Mouse (Mus musculus) inflammation-experienced regulatory T-cells, adult 6 months (primary cell): ENCODE measurements around the gene Pop5. TPM values are rescaled to one million over a fixed set of nuclear protein-coding genes. Genes with fewer than 3 reads are reported as not detected.

Experiments used
- ATAC-seq: one replicate; pipeline ENCODE4 v1.8.0; 2017
- polyA plus RNA-seq, 3 experiments: library from polyadenylated mRNA; unstranded; fragments of 100-300 nt; shearing (Covaris generic); gene quantifications; one replicate each; pipeline ENCODE4 v1.2.1; 2017

Gene Pop5
- 100 to 1,000 TPM; 116 to 141 (median 122) TPM for polyA plus RNA-seq

DNA sequence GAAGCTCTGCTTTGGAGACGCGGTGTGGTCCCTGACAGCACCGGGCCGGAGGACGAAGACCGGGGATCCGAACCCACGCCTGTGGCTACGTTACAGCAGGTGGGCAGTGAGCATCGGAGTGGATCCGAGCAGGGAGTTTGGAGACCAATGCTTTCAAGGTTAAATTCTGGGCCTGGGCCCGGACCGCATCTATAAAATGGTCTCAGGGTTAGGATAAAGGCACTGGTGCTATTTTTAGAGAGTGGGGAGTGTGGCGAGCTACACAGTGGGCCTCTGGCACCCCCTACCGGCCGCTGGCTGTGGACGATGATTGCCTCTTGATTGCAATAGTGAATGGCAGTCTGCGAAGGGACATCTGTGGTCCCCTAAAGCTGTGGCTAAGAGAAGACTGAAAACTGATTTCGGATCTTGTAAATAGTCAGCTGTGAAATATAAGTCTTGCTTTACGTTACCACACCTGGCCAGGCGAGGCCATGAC lies at the start of gene Pop5:
Gene Pop5, plus strand, starts transcription at position 51 of the 478 bp plus-strand sequence.
- peak; percentile 67 for ATAC-seq

DNA sequence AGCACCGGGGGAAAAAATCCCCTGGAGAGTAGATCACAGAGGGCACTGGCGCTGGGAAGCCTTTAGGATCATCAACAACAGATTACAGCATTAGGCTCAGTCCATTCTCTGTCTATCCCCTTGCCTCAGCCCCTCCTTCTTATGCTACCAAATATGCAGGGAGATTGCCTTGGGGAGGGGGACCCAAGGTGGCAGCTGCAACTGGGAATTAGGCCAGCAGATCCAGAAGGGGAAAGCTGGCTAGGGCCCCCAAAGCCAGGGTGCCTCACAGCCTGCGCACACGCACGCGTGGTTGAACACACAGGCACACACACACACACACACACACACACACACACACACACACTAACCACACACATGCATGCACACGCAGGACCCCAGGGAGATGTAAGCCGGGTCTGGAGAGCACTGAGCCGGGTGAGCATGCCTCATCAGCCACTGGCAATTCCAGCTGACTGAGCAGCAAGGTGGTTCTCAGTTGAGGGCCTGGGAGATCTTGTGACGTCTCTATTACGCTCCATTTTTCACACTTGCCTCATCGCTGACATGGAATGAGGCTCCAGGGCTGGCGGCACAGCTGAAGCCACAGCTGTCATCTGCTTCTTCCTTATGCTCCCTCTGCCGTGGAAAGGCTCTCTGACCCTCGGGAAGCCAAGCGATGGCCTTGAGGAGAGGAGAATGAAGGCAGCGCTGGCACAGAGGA lies 49.1 kb upstream of the Pop5 start:
- no peak for ATAC-seq

DNA sequence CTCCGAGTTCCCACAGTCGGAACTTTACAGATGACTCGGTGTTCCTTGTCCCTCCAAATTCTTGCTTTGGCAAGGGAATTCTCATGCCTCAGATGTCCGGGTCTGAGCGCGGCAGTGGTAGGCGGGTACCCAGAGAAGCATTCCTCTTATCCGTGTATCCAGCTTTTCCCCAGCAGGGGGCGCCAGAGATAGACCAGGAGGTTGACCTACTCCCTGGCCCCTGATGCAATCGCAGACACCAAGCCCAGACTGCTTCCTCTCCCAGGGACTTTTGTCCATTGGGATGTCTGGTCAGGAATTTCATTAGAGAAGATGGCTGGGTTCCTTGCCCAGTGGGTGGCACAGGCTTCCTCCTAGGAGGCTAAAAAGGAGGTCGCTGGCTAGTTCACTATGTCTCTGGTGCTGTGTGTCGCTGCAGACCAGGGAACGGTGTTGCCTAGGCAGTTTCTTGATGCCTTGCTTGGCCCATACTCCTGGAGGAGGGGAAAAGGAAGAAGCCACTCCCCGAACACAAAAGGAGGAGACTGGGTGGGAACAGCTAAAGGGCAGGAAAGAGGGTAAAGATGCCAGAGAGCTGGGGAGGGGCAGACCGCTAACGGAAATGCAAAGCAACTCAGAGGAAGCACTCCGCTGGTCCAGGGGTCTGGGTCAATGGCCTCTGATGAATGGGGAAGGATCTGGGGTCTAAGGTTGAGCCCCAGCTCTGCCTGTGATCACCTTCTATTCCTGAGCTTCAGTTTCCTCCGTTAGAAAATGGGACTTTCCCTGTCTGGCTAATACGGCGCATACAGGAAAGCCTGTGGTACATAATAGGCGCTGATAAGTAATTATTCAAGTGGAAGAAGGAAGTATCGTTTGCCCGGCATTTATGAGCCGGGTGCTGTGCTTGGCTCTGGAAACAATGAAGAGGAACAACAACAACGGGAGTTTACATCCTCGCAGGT lies 48.2 kb upstream of the Pop5 start:
- peak; percentile 85 for ATAC-seq

DNA sequence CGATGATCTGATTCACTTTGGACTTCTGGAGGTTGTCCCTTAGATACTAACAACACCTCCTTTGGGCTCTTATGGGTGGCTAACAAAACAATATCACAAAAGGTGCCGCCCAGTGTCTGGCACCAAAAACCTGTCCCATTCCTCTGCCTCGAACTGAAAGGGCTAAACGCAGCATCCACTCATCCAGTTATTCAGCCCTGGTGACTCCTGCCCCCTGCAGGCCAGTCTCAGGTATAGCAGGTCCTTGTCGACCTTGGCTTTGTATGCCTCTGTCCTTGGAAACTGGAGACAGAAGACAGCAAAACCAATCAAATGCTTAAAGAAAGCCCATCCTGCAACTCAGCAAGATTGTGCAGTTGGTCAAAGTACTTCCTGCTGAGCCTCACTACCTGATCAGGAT lies 46.8 kb upstream of the Pop5 start:
- no peak for ATAC-seq

DNA sequence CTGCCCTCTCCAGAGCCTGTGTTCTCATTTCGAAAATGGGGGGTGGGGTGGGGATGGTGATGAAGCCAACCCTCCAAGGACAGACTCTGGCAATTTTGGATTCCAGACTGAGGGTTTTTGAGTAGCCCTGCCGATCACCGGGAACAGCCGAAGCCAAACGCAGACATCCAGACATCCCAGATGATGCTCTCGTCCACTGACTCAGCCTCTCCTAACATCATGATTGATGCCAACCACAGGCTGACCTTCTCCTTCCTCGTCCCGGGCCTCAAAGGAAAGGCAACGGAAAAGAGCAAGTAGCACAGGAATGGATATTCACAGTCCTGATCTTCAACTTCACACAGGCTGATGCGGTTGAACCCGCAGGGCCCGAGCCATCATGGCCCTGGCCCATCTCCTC lies 45.6 kb upstream of the Pop5 start:
- ATAC-seq = no peak

DNA sequence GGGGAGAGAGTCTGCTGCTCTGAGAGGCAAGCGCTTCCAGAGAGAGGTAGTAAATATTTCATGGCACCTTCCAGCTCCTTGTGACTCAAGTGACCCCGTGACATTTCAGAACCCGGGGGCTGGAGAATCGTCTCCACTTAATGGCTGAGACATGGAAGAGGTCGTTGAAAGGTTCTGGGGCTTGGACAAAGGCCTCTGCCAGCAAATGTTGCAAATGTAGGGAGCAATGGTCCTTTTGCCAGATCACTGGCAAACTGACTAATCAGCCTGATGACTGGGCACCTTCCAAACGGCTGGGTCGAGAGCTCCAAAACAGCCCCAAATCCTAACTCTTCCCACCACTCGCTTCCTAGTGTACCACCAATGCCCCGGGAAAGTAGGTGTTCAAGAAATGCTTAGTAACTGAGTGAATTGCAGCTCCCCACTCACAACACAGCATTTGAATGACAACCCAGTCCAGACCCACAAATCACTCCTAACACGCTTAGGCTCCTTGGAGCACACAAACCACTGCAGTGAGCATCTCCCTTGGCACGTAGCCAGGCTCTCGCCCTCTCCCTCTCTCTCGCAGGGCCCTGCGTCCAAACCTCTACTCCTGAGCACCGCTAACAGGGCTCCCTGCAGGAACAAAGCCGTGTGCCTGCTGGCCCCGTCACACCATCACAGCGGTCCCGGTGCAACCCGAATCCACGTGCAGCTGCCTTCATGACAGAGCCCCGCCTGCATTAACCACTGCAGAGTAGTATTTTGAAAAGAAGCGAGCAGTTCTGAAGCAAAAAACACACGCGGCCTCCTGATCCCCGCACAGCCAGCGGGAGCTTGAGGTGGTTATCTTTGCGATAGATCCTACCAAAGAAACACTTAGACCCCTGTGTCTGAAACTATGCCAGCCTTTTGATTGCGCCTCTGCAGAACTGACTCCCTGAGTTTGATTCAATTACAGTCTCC lies 43.5 kb upstream of the Pop5 start:
- ATAC-seq = no peak

DNA sequence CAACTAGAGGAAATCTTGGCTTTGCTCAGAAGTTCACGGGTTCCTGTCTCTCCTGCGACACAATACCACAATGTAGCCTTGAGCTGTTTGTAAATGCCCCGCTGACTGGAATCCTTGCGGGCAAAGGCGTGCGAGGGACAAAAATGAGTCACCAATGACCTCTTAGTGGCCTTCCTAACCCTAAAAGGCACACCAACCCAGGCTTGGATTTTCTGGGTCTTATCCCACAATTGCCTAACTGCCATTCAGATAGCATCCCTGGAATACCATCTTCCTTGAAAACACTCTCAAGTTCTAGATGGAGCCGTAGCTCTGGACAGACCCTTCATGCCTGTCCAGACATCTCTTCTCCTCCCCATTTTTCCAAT lies 42.8 kb upstream of the Pop5 start:
- ATAC-seq = no peak

DNA sequence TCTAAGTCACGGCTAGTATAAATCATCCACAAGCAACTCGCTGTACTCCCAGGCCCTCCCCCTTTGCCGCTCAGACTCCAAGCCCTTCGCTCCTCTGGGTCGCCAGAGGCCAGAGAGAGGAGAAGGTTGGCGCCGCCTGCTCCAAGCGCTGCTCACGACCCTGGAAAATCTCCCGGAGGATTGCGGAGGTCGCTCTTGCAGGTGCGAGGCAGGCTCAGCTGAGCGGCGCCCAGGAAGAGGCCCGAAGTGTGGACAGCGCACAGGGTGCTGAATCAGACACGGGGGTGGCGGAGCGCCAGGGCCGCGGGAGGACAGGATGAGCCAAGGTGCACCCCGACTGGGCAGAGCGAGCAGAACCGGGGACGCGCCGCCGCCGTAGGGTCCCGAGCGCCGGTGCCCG lies 42.4 kb upstream of the Pop5 start:
- peak; percentile 63 for ATAC-seq

DNA sequence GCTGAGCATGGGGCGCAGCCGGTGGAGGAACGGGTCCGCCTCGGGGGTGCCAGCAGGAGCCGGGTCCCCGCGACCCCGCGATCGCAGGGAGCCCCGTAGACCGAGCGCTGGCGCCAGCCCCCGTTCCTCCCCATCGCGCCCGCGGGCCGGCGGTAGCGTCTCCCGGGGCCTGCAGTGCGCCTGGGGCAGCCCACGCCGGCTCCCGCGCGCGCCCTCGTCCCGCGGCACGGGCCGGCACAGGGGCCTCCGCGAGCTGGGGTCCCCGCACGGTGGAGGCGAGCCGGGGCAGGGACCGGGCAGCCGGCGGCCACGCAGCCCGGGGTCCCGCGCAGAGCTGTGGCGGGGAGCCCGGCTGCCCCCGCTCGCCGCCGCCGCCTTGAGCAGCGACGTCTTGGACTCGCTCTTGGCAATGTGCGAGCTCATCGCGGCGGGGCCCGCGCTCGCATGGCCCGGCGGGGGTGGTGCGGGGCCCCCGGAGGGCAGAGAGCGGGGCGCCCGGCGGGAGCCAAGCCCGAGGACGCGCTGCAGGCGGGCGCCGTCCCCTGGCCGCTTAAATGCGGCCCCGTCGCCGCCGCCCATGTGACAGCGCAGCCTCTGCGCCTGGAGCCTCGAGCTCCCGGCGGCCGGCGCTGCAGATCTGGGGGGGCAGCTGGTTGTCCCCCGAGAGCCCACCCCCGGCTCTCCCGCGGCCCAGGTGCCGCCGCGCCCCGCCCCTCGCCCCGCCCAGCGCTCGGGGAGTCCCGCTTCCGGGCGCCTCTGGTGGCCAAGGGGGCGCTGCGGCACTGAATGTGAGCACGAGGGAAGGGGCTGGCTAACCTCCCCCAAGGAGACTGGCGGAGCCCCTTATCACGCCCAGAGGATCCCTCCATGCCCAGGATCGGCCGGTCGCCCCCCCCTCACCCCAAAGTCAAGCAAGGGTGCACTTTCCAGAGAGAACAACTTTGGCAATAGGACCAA lies 41.7 kb upstream of the Pop5 start, which contains the start of gene Cabp1:
Gene Cabp1, minus strand, starts transcription at position 713 of the 957 bp plus-strand sequence.
- peak; percentile 55 for ATAC-seq

DNA sequence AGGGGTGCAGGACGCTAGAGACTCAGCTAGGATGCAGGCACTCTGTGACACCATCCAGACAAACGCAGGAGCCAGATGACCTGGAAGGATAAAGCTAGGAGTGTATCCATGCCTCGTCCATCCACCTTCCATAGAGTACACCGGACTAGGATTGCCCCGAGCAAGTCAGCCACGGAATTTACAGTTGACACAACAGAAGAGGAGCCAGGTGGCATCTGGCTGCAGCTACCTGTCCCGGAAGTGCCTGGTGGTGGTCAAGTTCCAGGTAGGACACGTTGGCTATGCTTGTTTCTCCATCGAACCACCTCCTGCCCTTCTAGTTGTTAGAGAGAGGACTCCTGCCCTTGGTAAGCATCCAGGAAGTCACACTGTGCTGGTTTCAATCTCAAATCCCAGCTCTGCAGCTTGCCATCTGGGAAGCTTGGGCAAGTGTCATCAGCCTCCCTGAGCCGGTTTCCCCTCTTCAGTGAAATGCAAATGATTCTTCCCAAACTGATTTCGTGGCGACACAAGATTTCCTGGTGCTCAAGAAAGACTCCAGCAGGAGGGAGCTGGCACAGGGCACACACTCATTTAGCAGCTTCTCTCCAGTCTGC lies 40.9 kb upstream of the Pop5 start:
- ATAC-seq = no peak

DNA sequence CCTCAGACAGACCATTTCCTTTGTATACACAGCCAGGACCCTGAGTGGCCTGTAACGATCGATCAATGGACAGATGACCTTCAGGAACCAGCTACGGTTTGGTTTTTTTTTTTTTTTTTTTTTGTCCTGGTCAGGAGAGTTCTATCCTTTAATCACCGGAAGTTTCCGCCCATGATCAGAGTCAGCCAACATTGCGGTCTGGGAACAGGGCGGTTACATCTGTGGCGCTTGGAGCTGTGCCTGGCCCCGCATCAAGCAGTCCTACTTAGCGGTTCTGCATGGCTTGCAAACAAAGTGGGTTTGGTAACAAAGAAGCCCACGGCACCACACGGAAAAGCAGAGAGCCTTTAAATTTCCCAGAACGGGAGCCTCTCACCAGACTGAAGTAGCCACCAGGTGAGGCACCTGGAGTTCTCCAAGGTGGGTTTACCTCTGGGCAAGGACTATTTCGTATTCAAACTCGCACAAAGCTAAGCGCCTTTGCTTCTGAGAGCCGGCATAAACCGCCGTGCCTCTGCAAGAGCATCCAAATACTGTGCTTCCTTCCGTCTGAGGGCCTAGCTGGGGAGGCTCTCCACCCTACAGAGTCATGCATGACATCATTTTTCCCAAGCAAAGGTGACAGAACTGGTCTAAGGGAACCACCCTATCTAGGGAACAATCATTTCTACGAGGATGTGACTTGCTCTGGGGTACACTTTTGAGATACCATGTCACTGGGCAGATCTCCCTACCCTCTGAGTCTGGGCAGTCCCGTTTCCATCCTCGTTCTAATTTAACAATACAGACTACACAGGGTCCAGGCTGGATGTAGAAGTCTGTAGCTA lies 31.7 kb upstream of the Pop5 start:
- ATAC-seq = no peak

DNA sequence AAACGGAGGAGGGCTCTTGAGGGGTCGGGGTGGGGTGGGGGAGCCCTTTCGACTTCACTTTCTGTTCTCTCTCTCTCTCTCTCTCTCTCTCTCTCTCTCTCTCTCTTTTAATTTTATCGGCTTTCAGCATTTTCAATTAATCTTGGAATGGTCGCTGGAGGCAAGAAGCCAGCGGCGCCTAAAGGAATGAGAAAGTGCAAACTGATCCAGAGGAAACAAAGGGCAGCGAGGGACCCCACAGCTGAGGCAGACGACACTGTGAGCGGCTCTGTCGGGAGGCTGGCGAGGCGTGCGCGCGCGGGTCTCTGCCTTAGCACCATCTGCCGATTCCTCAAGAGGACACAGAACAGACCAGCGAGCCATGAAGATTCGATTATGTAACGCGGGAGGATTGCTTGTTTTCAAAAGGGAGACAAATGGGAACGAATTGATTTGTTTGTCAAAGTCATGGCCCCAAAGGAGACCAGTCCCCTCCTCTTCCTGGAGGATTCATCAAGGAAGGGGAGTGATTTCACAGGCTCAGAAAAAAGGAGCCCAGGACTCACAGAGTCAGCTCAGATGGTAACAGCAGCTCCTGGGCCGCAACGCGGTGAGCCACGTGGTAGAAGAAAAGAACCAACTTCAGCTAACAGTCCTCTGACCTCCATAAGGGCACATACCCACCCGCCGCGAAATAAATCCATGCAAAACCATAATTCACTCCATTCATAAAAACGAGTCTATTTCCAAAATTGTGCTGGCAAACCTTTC lies 30.9 kb upstream of the Pop5 start:
- no peak for ATAC-seq

DNA sequence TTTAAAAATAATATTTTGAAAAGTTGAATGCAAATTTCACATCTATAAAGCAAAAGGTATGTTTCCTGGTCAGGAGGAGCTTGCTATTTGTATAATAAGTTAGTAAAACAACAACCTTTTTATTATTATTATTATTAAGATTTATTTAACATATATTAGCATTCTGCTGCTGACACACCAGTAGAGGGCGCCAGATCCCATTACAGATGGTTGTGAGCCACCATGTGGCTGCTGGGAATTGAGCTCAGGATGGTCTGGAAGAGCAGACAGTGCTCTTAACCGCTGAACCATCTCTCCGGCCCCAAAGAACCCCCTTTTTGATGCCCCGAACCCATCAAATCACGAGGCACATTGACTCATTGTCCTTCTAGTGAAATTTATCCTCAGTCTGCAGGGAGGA lies 28.4 kb upstream of the Pop5 start:
- no peak for ATAC-seq

DNA sequence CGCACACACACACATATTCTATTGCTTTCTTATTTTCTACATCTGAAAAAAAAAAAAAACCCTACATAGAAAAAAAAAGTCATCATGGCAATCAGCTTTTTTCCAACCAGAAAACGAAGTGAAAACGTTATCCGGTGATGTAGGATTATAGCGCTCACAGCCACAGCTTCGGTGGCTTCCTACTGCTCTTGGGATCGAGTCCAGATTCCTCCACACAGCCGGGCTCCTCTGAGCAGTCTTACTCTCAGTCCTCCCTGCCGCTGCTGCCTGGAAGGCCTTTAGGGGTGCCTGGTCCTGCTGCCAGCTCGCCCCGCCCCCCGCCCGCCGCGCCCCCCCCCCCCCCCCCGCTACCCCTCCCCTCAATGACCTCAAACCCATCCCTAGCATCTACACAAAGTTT lies 27.7 kb upstream of the Pop5 start:
- no peak for ATAC-seq

DNA sequence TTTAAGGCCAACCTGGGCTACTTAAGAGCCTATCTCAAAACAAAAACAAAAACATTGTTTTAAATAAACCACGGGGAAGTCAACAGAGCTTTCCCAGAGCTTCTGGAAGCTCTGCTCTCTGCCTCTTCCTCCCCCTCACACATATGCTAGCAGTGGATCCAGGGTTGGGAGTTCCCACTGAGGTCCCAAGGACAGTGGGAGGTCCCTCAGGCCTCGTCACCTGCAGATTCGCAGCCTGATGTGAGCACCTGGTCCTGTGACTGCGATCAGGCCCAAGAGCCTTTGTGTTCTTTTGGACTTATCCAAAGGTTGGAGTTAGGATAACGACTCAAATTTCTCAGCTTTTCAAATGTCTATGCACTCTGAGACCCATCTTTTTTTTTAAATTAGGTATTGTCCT lies 27.0 kb upstream of the Pop5 start:
- ATAC-seq = no peak

DNA sequence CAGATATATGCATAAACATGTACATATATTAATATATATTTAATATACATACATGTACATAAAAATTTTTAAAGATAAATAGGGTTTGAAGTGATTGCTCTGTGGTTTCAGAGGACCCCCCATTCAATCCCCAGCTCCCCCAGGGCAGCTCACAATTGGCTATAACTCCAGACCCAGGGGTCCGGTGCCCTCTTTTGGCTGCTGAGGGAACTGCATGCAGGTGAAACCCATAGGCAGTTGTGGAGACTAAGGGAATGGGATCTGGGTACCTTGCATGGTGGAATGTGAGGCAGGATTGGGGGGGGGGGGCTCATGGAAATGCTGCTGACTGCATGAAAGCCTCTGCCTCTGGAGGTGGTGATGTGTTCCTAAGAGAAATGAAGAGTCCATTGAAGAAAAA lies 25.3 kb upstream of the Pop5 start:
- ATAC-seq = no peak

DNA sequence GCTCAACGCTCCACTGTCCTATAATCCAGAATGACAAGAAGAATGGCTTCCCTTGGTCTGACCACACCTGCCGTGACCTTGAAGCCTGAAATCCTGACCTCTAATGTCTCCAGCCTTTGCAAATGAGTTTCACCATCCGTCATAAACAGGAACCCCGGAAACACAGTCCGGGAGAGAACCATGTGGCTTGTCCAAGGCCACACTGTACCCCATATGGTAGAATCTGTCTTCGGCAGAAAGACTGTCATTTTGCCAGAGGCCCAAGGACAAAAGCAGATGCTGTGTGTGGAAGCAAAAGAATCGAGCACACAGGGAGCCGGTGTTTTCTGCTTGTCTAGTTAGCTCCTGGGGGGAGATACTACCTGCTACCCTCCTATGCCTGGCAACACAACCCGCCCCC lies 23.2 kb upstream of the Pop5 start:
- ATAC-seq = no peak

DNA sequence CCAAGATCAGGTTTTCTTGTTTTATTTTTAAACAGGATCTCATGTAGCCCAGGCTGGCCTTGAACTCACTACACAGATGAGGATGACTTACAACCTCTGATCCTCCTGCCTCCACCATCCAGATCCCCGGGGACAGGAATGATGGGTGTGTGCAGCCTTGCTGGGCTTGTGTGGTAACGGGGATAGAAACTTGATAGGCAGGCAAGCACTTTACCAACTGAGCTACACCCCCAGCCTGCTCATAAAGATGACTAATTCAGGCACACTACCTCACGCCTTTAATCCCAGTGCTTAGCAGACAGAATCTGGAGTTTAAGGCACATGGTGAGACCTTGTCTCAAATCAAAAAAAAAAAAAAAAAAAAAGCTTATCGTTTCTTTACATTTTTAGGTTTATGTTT lies 22.8 kb upstream of the Pop5 start:
- no peak for ATAC-seq

DNA sequence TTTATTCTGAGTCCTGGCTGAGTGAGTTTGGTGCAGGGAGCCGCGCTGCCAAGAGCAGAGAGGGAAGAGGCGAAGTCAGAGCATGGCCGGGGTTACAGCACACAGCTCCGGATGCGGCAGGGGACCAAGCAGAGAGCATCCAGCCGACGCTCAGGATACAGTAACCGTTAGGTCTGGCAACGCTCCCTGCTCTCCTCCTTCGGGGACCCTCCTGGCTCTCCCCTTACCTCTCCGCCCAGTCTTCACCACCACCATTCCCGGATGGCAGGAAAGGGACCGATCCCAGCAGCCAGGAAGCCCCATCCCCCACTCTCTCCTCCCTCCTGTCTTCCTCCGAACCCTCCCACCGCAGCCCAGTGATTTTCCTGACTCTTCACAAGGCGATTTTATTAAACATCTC lies 20.8 kb upstream of the Pop5 start:
- no peak for ATAC-seq
